Mouse (Mus musculus): ENCODE data around the gene Rab3c. TPM values are rescaled to one million over a fixed set of nuclear protein-coding genes. Genes with fewer than 3 reads are reported as not detected.

Gene Rab3c
- total RNA-seq, 2 experiments from 2014 or later, result not detected

DNA sequence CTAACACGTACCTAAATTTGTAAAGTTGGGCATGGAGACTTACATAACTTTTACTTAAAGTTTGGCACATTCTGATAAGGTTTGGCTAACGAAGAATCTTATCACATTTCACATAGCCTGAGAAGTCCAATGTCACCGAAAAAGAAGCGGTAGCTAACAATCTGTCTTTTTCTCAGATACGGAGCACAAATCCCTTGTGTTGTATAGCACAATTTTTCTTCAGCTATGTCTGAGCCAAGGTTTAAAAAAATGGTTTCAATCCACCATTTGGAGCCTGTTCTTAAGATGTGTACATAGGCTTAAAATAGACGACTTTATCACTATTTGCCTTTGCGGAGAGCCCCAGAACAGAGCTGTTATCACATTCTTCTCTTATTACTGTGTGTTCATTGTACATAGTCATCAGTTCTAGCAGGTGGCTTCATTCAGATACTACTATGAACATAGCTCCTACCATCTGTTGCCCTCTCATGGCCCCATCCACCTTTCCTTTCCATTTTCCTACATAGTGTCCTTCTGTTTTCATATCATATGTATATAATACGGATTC lies 69.2 kb downstream of the Rab3c start:
- ATAC-seq (replicated peaks; ENCODE audit: low FRiP score, poor library complexity, severe bottlenecking), result no peak

DNA sequence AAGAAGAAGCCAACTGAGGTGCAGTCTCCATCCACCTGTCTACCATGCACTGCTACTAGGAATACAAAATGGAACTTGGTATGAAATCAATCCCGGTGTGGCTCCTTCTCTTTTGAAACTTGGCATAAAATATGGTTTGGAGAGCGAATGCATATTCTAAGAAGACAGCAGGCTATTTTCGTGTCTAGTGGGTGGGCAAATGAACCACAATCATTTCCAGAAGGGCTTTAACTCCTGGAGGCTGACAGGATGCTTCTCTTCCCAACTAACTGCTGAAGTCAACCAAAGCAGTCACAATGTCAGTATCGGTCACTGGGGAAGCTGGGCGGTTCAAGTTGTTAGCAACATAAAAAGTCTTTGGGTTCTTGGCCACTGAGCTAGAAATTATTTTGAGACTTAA lies 81.9 kb downstream of the Rab3c start:
- ATAC-seq (replicated peaks; ENCODE audit: low FRiP score, poor library complexity, severe bottlenecking), result no peak

DNA sequence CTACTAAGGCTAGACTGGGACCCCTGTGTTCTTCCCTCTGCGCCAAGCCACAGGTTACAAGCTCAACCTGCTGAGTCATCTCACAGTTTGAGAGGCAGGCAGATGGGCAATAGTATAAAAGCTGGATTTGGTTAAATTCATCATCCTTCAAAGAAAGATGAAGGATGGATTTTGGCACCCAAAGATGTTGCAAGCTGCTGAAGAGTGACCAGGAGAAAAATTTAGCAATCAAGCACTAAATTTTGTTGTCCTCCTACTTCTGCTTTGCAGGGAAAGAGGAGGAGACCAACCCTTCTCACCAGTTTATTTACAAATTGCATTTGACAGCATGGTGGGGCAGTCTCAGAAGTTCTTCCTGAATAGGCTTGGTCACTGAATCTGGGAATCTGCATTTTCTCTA lies 90.8 kb downstream of the Rab3c start:
- ATAC-seq (replicated peaks; ENCODE audit: low FRiP score, poor library complexity, severe bottlenecking), result no peak

DNA sequence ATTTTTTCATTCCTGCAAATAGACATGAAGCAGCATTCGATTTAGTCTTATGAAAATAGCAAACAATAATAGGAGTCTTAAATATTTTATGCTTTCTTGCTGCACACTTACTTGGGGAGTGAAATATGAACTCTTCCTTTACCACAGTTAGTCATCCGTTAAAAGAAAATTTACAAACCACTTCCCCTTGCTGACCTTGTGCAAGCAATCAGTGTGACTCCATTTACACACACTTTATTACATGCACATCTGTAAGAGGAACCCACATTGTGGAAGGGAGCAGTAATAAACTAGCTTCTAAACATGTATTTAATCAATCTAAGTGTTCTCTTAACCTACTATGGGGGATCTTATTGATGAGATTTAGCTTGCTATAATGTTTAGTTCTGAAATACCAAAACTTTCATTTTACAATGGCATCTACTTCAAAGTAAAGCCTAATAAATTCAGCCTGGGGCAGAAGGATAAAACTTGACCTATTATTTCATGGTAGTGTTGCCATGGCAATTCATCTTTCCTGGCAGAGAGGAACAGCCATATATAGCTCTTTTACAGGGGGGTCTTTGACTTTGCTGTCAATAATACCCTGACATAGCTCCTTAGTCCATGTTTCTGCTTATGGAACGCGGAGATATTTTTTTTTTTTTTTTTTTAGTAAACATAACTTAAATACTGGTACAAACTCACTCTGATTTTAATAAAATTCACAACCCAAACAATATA lies 95.7 kb downstream of the Rab3c start:
- ATAC-seq (replicated peaks; ENCODE audit: low FRiP score, poor library complexity, severe bottlenecking), result no peak

DNA sequence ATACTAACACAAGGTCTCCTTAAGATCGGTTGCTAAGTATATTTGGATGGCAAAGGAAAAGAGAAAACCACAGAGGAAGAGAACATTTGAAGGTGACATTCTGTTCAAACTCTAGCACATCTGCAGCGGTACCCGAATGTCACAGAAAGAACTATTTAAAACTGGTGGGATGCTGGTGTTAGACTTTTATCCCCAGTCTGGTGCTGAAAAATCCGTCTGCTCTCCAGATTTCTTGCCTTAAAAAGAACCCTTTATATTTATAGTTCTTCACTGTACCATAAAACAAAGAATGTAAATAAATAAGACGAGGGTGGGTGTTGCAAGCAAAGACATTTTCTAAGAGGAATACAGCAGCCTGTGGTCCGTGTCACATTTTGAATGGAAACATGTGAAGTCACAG lies 105.1 kb downstream of the Rab3c start:
- ATAC-seq (replicated peaks; ENCODE audit: low FRiP score, poor library complexity, severe bottlenecking), result no peak

DNA sequence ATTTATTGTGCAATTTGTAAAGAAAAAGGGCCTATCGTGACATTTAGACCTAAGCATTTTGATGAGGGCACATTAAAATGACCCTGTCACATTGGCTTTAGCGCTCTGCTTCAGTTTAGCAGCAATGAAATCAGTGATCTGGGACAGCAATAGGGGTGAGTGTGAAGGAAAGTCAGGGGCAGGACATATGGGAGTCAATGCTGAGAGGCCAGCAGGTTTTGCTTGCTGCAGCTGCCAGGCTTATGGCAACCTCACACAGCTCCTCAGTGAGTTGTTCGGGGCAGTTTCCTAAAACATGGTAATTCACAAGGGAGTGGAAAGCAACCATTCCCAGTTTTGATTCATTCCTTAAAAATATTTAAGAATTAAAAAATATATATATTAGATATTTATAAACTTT lies 111.1 kb downstream of the Rab3c start:
- no peak for ATAC-seq (replicated peaks; ENCODE audit: low FRiP score, poor library complexity, severe bottlenecking)

DNA sequence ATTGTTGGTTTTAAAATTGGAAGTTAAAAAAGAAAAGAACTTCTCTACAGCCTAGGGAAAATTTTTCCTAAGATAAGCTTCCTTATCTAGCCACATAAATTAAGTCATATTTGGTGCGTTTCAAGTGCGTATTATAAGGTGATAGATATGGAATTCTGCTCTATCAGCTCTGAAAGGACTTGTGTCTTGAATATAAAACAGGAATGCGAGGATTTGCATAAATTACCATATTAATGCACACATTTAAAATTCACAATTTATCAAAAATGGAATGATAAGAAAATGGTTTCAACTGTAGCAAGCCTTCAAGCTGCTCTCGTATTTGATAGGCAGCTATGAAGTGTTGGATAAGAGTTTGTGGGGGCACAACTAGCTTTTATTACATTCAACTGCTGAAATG lies 111.6 kb downstream of the Rab3c start:
- no peak for ATAC-seq (replicated peaks; ENCODE audit: low FRiP score, poor library complexity, severe bottlenecking)

DNA sequence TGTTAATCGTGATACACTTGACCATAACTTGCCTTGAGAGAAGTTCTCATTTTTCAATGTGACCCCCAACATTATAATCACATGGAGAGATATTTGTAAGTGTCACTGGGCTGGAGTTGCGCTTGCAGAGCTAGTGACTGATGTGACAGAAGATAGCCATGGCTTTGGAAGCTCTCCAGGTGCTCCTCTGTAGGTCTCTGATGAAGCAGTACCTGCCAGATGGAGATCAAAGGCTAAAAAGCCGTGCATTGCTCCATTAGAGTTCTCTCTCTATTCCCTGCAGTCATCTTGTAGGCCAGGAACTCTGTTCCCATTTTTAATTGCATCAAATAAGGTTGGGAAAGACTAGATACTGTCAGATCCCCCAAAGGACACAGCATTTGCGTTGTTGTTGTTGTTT lies 112.2 kb downstream of the Rab3c start:
- ATAC-seq (replicated peaks; ENCODE audit: low FRiP score, poor library complexity, severe bottlenecking), result no peak

DNA sequence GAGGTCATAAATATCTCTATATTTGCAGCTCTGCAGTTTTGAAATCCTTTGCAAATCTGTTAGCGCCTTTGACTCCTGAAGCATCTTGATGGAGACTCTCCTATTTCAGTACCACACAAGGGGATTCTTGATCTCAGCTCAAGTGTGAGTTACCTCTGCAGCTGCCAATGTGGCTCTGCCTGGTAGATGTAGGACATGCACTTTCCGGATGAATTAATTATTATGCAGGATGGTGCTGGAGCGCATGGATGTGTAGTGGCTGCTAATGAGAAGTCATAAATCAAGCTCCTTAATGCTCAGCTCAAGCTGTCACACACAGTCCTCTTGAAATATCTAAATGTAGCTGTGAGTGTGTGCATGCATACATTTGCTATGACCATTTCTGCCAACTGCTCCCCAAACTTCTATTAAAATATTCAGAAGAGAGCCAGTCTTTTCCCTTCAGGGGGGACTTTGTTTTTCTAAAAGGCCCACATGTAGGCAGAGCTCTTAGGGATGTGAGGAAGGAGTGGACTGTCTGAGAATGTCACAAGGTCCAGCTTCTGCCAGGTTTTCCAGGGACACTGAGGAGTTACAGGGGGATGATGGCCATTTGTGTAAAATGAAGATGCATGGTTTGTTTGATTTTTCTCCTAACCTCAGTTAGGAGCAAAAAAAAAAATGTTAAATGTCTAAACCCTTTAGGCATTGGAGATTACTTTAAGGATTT lies 114.0 kb downstream of the Rab3c start:
- no peak for ATAC-seq (replicated peaks; ENCODE audit: low FRiP score, poor library complexity, severe bottlenecking)

DNA sequence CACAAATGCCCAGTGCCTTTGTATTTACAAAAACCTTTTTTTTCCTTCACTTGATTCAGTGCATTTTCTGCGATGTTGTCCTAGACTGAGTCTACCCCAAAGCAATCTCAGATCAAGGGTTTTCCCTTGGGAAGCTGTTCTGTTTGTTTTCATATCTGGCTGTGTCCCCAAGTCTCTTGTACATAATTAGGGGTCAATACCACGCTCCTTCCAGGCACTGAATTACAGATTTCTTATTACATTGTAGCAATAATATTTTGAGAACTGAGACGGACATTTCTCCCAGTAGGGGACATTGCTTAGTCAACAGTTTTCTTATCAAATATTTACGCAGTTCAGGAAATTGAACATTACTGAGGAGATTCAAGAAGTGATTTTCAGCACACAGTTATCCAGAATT lies 120.8 kb downstream of the Rab3c start:
- ATAC-seq (replicated peaks; ENCODE audit: low FRiP score, poor library complexity, severe bottlenecking), result no peak

DNA sequence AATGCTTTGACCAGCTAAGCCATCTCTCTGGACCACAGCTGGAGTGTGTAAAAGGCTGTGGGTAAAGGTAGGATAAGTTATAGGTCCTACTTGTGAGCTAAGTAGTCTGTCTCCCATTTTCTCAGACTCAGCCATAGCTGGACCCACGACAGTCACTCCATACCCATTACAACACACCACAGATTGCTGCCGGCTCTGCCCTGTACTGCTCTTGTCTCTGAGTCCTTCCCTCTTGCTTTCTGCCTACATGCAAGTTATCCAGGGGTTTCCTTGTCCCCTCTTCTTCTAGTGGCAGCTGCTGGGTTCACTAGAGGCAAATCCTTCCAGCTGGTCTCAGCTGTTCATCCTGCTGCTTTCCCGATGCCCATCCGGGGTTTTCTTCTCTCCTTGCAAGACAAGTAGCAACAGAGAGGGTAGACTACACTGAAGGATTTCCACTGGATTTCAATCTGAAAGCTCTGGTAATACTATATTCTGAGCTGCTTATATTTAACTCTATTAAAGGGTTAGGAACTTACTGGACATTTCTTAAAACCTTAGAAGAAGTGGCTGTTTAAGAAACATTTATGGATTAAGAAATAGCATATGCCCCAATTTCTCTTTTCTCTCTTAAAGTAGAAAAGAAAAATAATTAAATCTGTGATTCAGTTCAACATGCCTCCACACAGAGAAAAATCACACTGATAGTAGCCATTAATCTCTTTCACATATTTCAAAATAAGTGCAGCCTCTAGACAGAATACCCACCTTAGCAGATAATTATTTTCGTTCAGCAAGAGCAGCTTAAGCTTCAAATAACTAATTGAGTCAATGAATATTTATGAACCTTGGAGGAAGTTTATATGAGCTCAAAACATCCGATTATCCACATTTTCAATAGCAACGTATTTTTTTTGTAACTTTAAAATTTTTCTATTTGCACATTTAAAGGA lies 121.9 kb downstream of the Rab3c start:
- ATAC-seq (replicated peaks; ENCODE audit: low FRiP score, poor library complexity, severe bottlenecking), result no peak

DNA sequence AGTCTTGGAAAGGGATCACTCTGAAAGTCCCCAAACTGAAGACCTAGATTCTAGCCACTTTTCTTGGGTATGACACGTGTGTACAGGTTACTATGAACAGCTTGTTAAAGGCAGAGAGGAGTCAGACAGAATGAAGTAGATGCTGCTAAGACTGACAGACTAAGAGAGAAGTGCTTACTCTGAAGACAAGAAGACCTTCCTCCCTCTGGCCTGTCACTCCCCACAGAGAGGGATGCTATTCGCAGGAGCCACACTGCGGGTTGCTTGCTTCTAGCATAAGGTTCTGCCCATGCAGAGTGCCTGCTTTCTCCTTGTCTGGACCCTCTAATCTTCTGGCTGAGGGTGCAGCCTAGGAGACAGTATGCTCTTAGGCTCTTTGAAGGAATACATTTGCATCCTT lies 135.3 kb downstream of the Rab3c start:
- no peak for ATAC-seq (replicated peaks; ENCODE audit: low FRiP score, poor library complexity, severe bottlenecking)

DNA sequence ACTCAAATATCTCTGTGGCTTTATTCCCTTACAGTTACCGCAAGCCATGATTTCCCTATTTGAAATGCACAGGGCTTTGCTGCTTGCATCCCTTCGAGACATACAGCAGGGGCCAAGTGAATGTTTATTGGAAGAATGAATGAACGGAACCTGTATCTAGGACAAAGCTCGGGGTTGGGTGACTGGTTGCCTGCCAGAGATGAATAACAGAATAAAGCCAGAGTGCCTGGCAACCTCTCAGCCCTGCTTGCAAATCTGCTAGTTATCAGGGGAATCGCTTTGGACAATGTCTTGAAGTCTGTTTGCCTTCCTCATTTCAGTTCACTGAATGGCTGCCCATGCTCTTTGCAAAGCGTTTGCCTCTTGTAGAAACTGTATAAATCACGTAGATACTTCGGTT lies 135.8 kb downstream of the Rab3c start:
- ATAC-seq (replicated peaks; ENCODE audit: low FRiP score, poor library complexity, severe bottlenecking), result no peak

DNA sequence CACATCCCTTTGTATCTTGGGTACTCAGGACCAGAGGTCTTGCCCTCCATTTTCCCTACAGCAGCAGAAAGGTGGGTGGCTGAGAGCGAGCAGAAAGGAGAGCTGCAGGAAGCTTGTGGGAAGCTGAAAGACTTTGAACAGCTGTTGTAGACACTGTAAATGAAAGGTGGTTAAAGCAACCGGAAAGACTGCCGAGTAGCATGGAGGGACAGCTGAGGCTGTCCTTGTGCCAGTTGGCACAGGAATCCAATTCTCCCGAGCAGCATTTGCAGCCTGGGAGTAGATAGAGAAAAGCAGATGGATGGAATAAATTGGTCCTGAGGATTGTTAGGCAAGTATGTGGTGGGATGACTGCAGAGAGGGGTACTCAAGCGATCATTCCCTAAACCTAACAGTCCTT lies 141.5 kb downstream of the Rab3c start:
- no peak for ATAC-seq (replicated peaks; ENCODE audit: low FRiP score, poor library complexity, severe bottlenecking)

DNA sequence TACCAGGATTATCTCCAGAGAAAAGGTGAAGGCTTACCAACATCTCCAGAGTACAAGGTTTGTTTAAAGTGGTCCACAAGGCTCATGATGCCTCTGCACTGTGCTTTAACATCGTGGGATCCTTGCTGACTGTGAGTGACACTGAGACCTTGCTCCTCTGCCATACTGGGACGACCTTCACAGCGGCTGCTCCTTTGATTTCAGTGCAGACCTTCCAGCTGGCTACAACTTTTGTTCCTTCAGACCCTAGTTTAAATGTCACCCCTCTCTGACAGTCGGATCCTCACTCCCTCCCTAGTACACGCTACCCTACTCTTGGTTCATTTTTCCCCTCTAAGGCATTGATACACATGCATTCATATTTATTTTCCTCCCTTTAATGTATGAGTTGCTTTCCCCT lies 142.2 kb downstream of the Rab3c start:
- ATAC-seq (replicated peaks; ENCODE audit: low FRiP score, poor library complexity, severe bottlenecking), result no peak

DNA sequence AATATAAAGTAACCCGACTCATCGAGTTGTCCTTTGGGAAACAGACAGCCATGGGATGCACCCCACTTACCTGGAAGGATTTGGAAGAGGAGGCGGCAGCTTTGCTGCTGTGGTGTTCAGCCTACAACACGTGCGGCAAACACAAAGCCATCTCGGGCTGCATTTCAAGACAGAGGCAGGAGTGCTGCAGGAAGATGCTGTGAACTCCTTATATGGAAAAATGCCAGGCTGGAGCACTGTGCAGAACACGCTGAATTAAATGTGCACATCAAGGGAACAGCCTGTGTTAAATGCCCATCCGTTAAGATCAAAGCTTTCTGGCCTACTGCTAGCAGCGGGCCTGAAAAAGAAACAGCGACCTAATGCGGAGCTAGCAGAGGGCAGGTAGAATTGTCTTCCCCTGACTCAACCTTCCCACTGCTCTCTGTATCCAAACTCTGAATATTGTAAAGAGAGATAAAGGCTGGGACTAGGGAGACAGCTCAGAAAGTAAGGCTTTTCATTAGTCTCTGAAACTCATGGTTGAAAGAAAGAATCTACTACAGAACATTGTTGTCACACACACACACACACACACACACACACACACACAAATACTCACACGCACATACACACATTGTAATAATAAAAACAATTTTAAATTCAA lies 153.1 kb downstream of the Rab3c start:
- no peak for ATAC-seq (replicated peaks; ENCODE audit: low FRiP score, poor library complexity, severe bottlenecking)

DNA sequence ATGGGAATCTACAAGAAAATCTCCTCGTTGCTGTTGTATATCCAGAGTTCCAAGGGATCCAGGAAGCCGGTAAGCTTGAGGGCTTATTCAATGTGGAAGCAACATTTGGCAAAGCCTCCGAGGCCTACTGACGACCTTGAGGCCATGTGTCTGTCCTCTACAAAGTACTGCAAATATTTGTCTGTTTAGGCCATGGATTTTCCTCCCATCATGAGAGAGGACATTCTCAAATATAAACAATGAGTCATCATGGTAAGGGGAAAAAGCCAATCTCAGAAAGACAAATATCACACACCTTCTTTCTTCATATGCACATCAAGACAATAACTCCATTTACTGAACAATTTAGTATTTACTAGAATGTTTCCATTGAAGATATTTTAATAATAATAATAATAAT lies 158.0 kb downstream of the Rab3c start:
- ATAC-seq (replicated peaks; ENCODE audit: low FRiP score, poor library complexity, severe bottlenecking), result no peak

DNA sequence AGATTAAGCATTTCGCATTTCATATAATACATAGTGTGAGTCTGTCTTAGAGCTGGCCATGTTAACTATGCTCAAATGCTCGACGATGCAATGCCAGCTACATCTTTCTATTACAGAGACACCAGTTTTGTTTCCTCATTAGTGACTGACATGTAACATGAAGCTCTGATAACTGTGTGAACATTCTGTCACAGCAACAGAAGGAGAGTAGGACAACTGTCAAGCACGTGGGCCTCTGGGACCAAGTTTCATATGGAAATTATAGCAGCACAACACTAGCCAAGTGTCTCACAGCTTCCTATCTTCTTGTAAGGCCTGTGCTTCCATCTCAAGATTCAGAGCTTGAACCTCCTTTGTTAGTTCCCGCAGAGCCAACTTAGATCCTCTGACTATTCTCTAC lies 163.9 kb downstream of the Rab3c start:
- no peak for ATAC-seq (replicated peaks; ENCODE audit: low FRiP score, poor library complexity, severe bottlenecking)

DNA sequence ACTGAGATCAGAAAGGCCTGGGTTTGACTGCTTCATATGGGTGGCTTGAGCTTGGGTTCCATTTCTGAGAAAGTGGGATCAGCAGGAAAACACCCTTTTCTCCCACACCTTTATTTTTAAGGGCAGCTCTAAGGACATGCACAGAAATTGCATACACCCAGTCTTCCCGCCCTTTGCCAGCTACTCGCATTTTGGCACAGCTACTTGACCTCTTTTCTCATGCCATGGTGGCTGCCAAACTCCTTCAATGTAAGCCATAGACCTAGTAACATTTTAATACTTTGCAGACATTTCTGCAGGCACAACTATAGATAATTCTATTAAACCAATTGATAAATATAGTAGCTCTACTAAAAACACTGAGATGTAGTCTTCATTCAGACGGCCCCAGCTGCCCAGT lies 164.5 kb downstream of the Rab3c start:
- ATAC-seq (replicated peaks; ENCODE audit: low FRiP score, poor library complexity, severe bottlenecking), result no peak

All from erythroblast, adult 5-6 weeks (primary cell).